Mouse (Mus musculus) liver, embryonic 14.5 days (tissue): Measurements from ENCODE around the gene Gm49486.

Experiments
- CTCF ChIP-seq: IDR thresholded peaks from 2 replicates; pipeline ENCODE4 v1.5.1; 2016; ENCODE audit warnings: antibody characterized with exemption, low read depth, control low read depth
- EP300 ChIP-seq: IDR thresholded peaks from 2 replicates; pipeline ENCODE4 v1.6.1; 2016; ENCODE audit warnings: antibody characterized with exemption, low read depth

DNA sequence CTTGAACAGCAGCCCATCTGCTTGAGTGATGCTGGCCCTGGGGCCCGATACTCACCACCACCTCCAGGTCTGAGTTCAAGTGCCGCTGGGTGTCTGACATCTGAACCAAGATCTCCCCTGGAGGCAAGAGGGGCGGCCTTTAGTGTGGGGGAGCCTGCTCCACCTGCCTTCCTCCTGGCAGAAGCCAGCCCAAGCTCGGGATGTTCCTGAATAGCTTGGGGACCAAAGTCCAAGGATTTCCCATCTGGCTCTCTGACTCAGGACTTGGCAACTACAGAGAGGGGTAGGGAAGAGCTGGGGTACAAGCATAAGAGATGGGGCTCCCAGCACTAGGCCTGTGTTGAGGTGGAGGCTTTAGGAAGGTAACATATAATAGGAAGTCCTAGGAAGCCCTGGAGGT lies 54.2 kb downstream of the Gm49486 start:
- TF ChIP-seq CTCF, result no peak
- no peak for TF ChIP-seq EP300
